Mouse (Mus musculus) brain, adult 2 months (tissue): ENCODE data around the gene Orc3.

Experiments
- DNase-seq: peaks from one replicate; pipeline ENCODE4 v3.0.0; 2011; ENCODE audit warnings: low read depth, low spot score

Gene Orc3

GRCm38 (mm10) chr4:34614630-34615094 is at the start of gene Orc3, which contains the start of gene Rars2:
TSS of gene Orc3 (minus strand) at chr4:34614944.
TSS of gene Rars2 (plus strand) at chr4:34614957.
- DNase-seq, result peak; percentile 97

- peak; percentile 77 for DNase-seq
Observed at GRCm38 (mm10) chr4:34661927-34662326, 47.2 kb upstream of the Orc3 start.

GRCm38 (mm10) chr4:34661514-34661913 is 46.8 kb upstream of the Orc3 start:
- DNase-seq, result peak; percentile 24

- no peak for DNase-seq
Observed at GRCm38 (mm10) chr4:34659012-34659411, 44.3 kb upstream of the Orc3 start.

GRCm38 (mm10) chr4:34656101-34656500 is 41.4 kb upstream of the Orc3 start:
- DNase-seq, result no peak

- DNase-seq, result no peak
Observed at GRCm38 (mm10) chr4:34653179-34653578, 38.4 kb upstream of the Orc3 start.

- DNase-seq, result no peak
Observed at GRCm38 (mm10) chr4:34644779-34645178, 30.0 kb upstream of the Orc3 start.

GRCm38 (mm10) chr4:34640731-34641130 is 26.0 kb upstream of the Orc3 start:
- DNase-seq, result no peak

- no peak for DNase-seq
Observed at GRCm38 (mm10) chr4:34639745-34640364, 25.1 kb upstream of the Orc3 start.

GRCm38 (mm10) chr4:34637851-34638250 is 23.1 kb upstream of the Orc3 start:
- peak; percentile 45 for DNase-seq

GRCm38 (mm10) chr4:34637386-34637785 is 22.6 kb upstream of the Orc3 start:
- DNase-seq, result no peak

- no peak for DNase-seq
Observed at GRCm38 (mm10) chr4:34636036-34636435, 21.3 kb upstream of the Orc3 start.

- DNase-seq, result no peak
Observed at GRCm38 (mm10) chr4:34634129-34634528, 19.4 kb upstream of the Orc3 start.

- no peak for DNase-seq
Observed at GRCm38 (mm10) chr4:34629956-34630355, 15.2 kb upstream of the Orc3 start.

GRCm38 (mm10) chr4:34626401-34626800 is 11.7 kb upstream of the Orc3 start:
- no peak for DNase-seq

GRCm38 (mm10) chr4:34625556-34625955 is 10.8 kb upstream of the Orc3 start:
- DNase-seq, result no peak

GRCm38 (mm10) chr4:34616146-34616545 is 1.4 kb upstream of the Orc3 start:
- DNase-seq, result no peak

GRCm38 (mm10) chr4:34615303-34615702 is 559 bp upstream of the Orc3 start:
- peak; percentile 51 for DNase-seq

- no peak for DNase-seq
Observed at GRCm38 (mm10) chr4:34613571-34614145, 1.1 kb downstream of the Orc3 start.

- DNase-seq, result no peak
Observed at GRCm38 (mm10) chr4:34606658-34607057, 8.1 kb downstream of the Orc3 start.

- DNase-seq, result no peak
Observed at GRCm38 (mm10) chr4:34603123-34603522, 11.6 kb downstream of the Orc3 start.

GRCm38 (mm10) chr4:34584871-34585607 is 29.7 kb downstream of the Orc3 start:
- no peak for DNase-seq

- no peak for DNase-seq
Observed at GRCm38 (mm10) chr4:34583427-34583826, 31.3 kb downstream of the Orc3 start.
